Mouse (Mus musculus): ENCODE measurements around the gene Rasl11a.
"Not testable (repeated sequence)": the region's sequence is repeated elsewhere in the genome, so short reads cannot be mapped to it uniquely, and the experiment has no call there.

GRCm38 (mm10) chr5:146895667-146896066 is 50.8 kb downstream of the Rasl11a start:
- not testable (repeated sequence) for TF ChIP-seq CTCF, EP300 (IDR thresholded peaks at IDR 0.05)

All from lung, postnatal 0 days (tissue).